Mouse (Mus musculus): ENCODE results near the gene Sirpb1c.
"Not testable (repeated sequence)": the region's sequence is repeated elsewhere in the genome, so short reads cannot be mapped to it uniquely, and the experiment has no call there.

GRCm38 (mm10) chr3:15848280-15848679, at the start of gene Sirpb1c:
- TF ChIP-seq GATA1, TAL1 (IDR thresholded peaks at IDR 0.05; ENCODE audit: low read length): not testable (repeated sequence)

Data from erythroblast, embryonic 14.5 days (primary cell).